Mouse (Mus musculus) CD4-positive, CD25-positive, alpha-beta regulatory T cell (primary cell): ENCODE data around the gene Gm45785. TPM values are rescaled to one million over a fixed set of nuclear protein-coding genes. Genes with fewer than 3 reads are reported as not detected.

Source experiments
- polyA plus RNA-seq: library from polyadenylated mRNA; unstranded; fragments of 100-300 nt; shearing (Covaris generic); gene quantifications from one replicate; pipeline ENCODE4 v1.2.1, GENCODE M21; 2017

The Gm45785 gene
- polyA plus RNA-seq = not detected

GRCm38 (mm10) chr7:140855860-140856784, at the start of gene Gm45785:
Gene Gm45785, minus strand, starts transcription at chr7:140856331.

GRCm38 (mm10) chr7:140900220-140900619, 44.1 kb upstream of the Gm45785 start, which contains the start of gene Cox8b:
Gene Cox8b, minus strand, starts transcription at chr7:140900446.

GRCm38 (mm10) chr7:140881696-140882468, 25.8 kb upstream of the Gm45785 start, which contains the start of the genes Psmd13 and Sirt3:
Gene Psmd13, plus strand, starts transcription at chr7:140881968.
Gene Sirt3, minus strand, starts transcription at chr7:140882309.

GRCm38 (mm10) chr7:140857550-140858505, 1.7 kb upstream of the Gm45785 start, which contains the start of gene Bet1l:
Gene Bet1l, minus strand, starts transcription at chr7:140857577.

GRCm38 (mm10) chr7:140856785-140857549, 836 bp upstream of the Gm45785 start, which contains the start of gene Ric8a:
Gene Ric8a, plus strand, starts transcription at chr7:140856957.

GRCm38 (mm10) chr7:140847755-140848580, 8.2 kb downstream of the Gm45785 start, which contains the start of gene Odf3:
Gene Odf3, plus strand, starts transcription at chr7:140847805.

GRCm38 (mm10) chr7:140844905-140845665, 11.0 kb downstream of the Gm45785 start, which contains the start of gene Scgb1c1:
Gene Scgb1c1, plus strand, starts transcription at chr7:140845547.

GRCm38 (mm10) chr7:140834968-140835757, 21.0 kb downstream of the Gm45785 start, which contains the start of gene Urah:
Gene Urah, plus strand, starts transcription at chr7:140835018.

GRCm38 (mm10) chr7:140821653-140822329, 34.3 kb downstream of the Gm45785 start, which contains the start of gene Zfp941:
Gene Zfp941, minus strand, starts transcription at chr7:140822178.

GRCm38 (mm10) chr7:140787406-140788052, 68.6 kb downstream of the Gm45785 start, which contains the start of gene Syce1:
Gene Syce1, minus strand, starts transcription at chr7:140787852.

Other genes starting within 250 kb of the Gm45785 start
- not detected for gene Olfr61, start 227.4 kb downstream of the Gm45785 start, polyA plus RNA-seq
- not detected for gene Olfr53, start 209.9 kb downstream of the Gm45785 start, polyA plus RNA-seq
- gene Olfr539, start 196.4 kb downstream of the Gm45785 start, polyA plus RNA-seq = 0.05 TPM
- gene Olfr45, start 174.4 kb downstream of the Gm45785 start, polyA plus RNA-seq = 0.07 TPM
- not detected for gene Olfr541, start 159.1 kb downstream of the Gm45785 start, polyA plus RNA-seq
- not detected for gene Cyp2e1, start 92.6 kb downstream of the Gm45785 start, polyA plus RNA-seq
- 0.84 TPM for gene Syce1, start 68.5 kb downstream of the Gm45785 start, polyA plus RNA-seq
- 0.20 TPM for gene Zfp941, start 34.2 kb downstream of the Gm45785 start, polyA plus RNA-seq
- not detected for gene Urah, start 21.3 kb downstream of the Gm45785 start, polyA plus RNA-seq
- gene Scgb1c1, start 10.8 kb downstream of the Gm45785 start, polyA plus RNA-seq = not detected
- gene Odf3, start 8.5 kb downstream of the Gm45785 start, polyA plus RNA-seq = 0.16 TPM
- gene Ric8a, start 626 bp upstream of the Gm45785 start, polyA plus RNA-seq = 134 TPM
- gene Bet1l, start 1.2 kb upstream of the Gm45785 start, polyA plus RNA-seq = 43.1 TPM
- 199 TPM for gene Psmd13, start 25.6 kb upstream of the Gm45785 start, polyA plus RNA-seq
- 8.4 TPM for gene Sirt3, start 26.0 kb upstream of the Gm45785 start, polyA plus RNA-seq
- gene Cox8b, start 44.1 kb upstream of the Gm45785 start, polyA plus RNA-seq = not detected
- gene Nlrp6, start 64.6 kb upstream of the Gm45785 start, polyA plus RNA-seq = not detected
- 34.4 TPM for gene Pgghg, start 85.1 kb upstream of the Gm45785 start, polyA plus RNA-seq
- 0.48 TPM for gene Ifitm5, start 94.0 kb upstream of the Gm45785 start, polyA plus RNA-seq
- gene Gm45717, start 99.6 kb upstream of the Gm45785 start, polyA plus RNA-seq = not detected
- gene Ifitm2, start 99.7 kb upstream of the Gm45785 start, polyA plus RNA-seq = 16.6 TPM
- gene Ifitm1, start 110.9 kb upstream of the Gm45785 start, polyA plus RNA-seq = not detected
- gene Ifitm3, start 154.4 kb upstream of the Gm45785 start, polyA plus RNA-seq = 8.0 TPM
- gene Ifitm6, start 161.6 kb upstream of the Gm45785 start, polyA plus RNA-seq = 0.28 TPM
- not detected for gene Gm17387, start 172.8 kb upstream of the Gm45785 start, polyA plus RNA-seq
- 10.0 TPM for gene B4galnt4, start 204.8 kb upstream of the Gm45785 start, polyA plus RNA-seq
- gene Pkp3, start 221.9 kb upstream of the Gm45785 start, polyA plus RNA-seq = 286 TPM
- gene Sigirr, start 244.2 kb upstream of the Gm45785 start, polyA plus RNA-seq = 209 TPM